Mouse (Mus musculus): ENCODE results near the gene Spp1.

DNA sequence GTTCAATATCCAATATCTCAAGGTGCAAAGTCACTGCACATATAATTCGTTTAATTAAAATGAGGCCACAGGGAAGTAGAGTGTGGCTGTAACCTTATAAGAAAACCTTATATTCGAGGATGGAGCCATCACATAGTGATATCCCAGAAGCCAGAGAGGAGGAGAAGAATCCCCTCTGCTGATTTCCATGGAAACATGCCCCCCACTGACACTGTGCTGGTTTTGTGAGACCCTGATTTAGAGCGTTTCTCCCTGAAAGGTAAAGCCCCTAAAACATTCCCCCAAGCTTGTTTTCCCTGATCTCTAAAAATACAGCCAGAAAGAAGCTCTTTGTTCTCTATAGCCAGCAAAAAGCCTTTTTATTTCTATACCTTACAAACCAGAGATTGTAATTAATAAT lies 14.6 kb downstream of the Spp1 start:
- no peak for TF ChIP-seq POLR2A (IDR thresholded peaks at IDR 0.05; ENCODE audit: control insufficient read depth, extremely low read depth, insufficient read depth, low read length, poor library complexity)
- TF ChIP-seq CTCF (IDR thresholded peaks at IDR 0.05; ENCODE audit: borderline replicate concordance, control insufficient read depth, extremely low read depth, insufficient read depth, low read length, poor library complexity), result no peak

Measured in thymus, adult 2 months (tissue).